Mouse (Mus musculus) hindlimb bud, embryonic 11.5 days (tissue): Measurements from ENCODE around the gene Rptor.

Source experiments
- DNase-seq: peaks from one replicate; pipeline ENCODE4 v3.0.0-alpha.2; 2012; ENCODE audit warnings: low read depth, low spot score; ENCODE audit errors: extremely low spot score

Gene Rptor

DNA sequence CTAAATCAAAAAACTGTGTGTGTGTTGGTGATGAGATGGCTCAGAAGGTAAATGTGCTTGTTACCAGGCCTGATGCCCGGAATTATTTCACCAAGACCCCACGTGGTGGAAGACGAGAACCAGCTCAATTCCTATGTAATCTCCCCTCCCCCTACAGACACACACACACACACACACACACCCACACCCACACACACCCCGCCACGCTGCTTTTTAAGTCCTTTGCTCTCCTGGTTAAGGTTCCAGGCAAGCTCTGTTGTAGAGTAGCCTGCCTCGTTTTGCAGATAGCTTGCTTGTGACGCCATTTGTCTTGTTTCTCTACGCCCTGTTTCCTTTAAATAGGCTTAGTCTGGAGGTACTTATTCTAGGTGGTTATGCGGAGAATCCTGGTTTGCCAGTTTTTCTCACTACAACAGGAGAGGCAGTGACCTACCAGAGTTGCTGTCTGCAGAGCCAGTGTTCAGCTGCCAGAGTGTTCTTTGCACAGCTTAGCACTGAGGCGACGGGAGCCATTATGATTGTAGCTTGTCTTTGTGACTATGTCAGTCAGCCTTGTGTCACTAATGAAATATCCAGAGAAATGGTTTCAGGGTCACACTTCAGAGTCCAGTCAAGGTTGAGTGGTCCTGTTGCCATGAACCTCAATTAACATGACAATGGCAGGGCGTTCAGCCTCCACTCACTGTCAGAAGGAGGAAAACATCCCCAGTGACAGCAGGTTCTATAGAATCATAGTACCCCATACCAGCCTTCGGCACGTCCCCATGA is 42.1 kb downstream of the Rptor start:
- DNase-seq = no peak

DNA sequence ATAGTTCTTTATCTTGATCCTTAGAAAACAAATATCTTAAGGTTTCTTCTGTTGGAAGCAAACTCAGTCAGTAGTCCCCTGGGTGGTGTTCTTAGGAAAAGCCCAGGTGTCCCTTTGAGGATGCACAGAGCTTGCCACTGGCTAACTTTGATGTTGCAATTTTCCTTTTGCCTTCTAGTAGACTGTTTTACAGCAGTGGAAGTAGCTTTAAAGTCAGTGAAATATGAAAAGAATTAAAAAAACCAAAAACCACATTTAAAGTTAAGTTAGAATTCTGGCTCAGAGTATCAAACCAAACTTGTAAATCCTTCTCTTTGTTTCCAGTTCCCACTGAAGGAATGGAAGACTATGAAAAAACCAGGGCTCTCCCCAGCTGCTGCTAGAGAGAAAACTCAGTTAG is 47.8 kb downstream of the Rptor start:
- no peak for DNase-seq

GRCm38 (mm10) chr11:119653336-119653735 is 50.6 kb downstream of the Rptor start:
- DNase-seq = no peak

DNA sequence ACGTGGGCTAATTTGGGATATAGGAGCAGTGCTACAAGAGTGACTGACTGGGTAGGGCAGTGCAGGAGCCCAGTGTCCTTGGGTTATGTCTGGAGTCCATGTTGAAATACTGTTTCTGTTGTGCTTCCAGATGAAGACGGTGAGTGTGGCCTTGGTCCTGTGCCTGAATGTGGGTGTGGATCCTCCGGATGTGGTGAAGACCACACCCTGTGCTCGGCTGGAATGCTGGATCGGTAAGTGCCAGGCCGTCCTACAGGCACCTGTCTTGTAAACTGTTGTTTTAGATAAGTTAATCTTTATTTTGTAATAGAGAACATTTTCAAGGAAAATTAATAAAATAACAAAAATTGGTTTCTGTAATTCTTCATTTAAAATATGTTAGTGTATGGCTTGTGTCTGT is 54.8 kb downstream of the Rptor start:
- no peak for DNase-seq

- DNase-seq = no peak
Measured at GRCm38 (mm10) chr11:119659296-119659695, 56.6 kb downstream of the Rptor start.

GRCm38 (mm10) chr11:119661479-119661878 is 58.8 kb downstream of the Rptor start:
- peak; percentile 12 for DNase-seq

DNA sequence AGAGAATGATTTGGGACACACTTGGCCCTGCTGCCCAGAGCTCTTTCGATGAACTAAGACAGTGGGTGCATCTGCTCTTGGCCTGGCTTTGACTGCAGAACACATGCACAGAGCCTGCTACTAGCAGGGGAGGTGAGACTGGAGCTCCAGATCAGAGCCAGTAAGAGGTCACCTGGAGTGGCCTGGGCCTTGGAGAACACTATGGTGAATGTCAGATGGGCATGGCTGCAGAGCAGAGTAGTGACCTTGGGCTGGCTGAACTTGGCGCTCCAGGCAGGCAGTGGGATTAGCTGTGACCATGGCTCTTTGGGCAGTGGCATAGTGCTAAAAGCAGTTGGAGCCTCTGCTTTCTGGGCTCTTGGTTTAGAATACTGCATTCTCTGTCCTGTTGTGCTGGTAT is 61.2 kb downstream of the Rptor start:
- no peak for DNase-seq

GRCm38 (mm10) chr11:119664678-119665307 is 62.1 kb downstream of the Rptor start:
- no peak for DNase-seq

DNA sequence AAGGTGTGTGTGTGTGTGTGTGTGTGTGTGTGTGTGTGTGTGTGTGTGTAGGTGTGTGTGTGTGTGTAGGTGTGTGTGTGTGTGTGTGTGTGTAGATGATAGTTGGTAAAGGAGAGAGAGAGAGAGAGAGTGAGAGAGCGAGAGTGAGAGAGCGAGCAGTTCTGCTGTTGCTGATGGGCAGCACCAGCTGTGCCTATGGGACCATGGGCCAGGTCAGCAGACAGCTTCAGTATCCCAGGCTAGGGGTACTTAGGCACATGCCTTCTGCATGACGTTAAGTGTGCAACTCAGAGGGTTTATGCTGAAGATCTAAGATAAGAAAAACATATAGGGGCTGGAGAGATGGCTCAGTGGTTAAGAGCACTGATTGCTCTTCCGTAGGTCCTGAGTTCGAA is 62.6 kb downstream of the Rptor start:
- DNase-seq = no peak

DNA sequence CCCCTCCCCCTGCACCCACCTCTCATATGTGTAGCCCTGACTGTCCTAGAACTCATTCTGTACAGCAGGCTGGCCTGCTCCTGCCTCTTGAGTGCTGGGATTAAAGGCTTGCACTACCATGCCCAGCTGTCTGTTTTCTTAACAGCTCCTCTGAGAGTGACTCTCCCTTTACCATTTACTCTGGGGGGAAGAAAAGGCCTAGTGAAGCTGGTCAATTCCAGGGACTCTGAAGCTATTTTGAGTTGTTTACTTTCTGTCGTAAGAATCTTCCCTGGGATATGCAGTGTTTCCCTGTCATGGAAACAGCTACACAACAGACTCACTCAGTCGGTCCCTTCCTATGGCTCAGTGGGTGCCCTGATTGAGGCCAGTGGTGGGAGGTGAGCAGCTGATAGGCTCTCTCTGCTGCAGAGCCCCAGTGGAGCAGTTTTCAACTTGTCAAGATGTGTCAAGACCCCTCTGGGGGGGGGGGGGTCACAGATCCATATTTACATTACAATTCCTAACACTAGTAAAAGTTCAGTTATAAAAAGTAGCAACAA is 63.9 kb downstream of the Rptor start:
- DNase-seq = no peak

- DNase-seq = no peak
Measured at GRCm38 (mm10) chr11:119670690-119671666, 68.3 kb downstream of the Rptor start.

DNA sequence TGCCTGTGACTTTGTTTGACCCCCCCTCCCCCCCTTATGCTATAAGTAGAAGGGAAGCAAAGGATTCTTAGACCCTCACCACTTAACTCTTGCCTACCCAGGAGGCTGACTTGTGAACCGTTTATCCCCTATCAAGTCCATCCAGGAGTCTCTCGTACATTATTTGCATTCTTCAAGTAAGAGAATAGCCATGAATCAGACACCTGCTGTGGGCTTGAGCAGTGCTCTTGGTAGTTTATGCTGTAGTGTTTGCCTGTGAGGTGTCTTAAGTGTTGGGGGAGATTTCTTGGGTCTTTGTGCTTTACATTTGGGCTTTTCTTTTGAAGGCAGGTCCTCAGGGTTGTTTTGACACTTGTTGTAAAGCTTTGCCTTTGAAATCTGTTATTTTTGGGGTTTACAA is 69.3 kb downstream of the Rptor start:
- DNase-seq = no peak

GRCm38 (mm10) chr11:119672775-119673174 is 70.1 kb downstream of the Rptor start:
- DNase-seq = no peak

GRCm38 (mm10) chr11:119674835-119675234 is 72.1 kb downstream of the Rptor start:
- no peak for DNase-seq

- DNase-seq = no peak
Measured at GRCm38 (mm10) chr11:119675546-119675945, 72.8 kb downstream of the Rptor start.

DNA sequence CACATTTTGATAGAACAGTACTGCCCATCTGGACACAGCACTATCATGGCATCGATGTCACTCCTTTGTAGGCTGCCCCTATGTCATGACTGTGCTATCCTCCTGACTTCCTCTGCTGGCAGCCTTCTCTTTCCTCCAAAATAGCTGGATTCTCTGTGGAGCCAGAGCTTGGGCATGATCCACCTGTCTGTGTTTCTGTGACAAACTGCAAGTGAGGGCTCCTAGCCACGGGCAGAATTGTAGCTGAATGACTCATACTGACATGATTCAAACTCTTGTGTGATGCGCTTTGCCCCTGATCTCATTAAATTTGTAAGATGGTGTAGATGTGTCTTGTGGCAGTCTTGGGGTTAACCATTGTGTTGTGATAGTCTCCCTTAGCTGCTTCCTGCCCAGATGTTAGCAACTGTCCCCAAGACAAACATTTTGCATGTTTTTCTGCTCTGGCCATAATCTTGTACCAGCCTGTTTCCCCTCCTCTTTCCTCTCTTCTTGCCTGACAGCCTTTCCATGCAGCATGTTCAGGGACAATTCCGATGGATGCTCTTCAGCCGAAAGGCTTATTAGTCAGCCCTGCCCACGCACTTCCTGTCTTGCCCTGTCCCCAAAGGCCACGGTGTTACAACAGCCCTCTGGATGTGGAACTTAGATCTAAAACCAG is 74.2 kb downstream of the Rptor start:
- no peak for DNase-seq

DNA sequence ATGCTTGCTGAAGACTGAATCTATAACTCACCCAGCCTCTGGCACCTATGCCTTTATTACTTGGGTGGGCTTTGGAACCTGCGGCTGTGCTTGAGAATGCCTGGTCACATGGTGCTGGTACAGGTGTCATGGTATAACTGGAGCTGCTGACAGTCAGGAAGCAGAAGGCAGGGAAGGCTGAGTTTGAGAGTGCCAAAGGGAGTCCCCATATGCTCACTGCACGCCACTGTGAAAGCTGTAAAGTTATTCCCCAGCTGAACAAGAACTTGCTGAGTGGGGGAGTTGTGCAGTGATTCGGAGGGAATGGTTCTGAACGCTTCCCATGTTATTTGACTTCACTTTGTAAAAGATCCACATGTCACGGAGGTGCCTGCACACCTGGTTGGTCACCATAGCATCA is 75.7 kb downstream of the Rptor start:
- no peak for DNase-seq

GRCm38 (mm10) chr11:119680735-119681134 is 78.0 kb downstream of the Rptor start:
- DNase-seq = no peak

GRCm38 (mm10) chr11:119682285-119682684 is 79.6 kb downstream of the Rptor start:
- no peak for DNase-seq

- DNase-seq = no peak
Measured at GRCm38 (mm10) chr11:119683796-119684195, 81.1 kb downstream of the Rptor start.

DNA sequence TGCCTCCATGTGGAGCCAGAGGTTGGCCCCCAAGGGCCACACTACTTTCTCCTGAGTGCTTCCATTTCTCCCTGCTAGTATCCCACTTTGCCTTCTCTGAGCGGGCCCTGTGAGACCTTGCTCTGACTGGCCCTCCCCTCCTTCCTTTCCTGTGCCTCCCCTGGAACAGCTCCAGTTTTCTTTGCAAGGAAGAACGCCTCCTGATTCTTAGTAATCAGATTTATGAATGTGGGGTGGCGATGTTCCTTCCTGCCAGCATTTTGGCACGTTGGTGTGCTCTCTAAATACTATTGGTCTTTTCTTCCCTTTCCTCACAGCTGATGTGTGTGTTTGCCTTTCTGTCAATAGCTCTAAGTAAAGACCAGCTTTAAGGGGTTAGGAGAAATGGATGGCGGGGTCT is 82.8 kb downstream of the Rptor start:
- no peak for DNase-seq
